Mouse (Mus musculus): ENCODE results near the gene Krt15.

- no peak for TF ChIP-seq CTCF (IDR thresholded peaks at IDR 0.05)
- TF ChIP-seq POLR2A (IDR thresholded peaks at IDR 0.05; ENCODE audit: insufficient read depth, low read depth, low read length) = no peak
- no peak for TF ChIP-seq EP300 (IDR thresholded peaks at IDR 0.05; ENCODE audit: insufficient read depth, low read depth, low read length)
Measured at GRCm38 (mm10) chr11:100147566-100148353, 12.0 kb upstream of the Krt15 start.

Measured in heart, adult 2 months (tissue).